ENCODE assay signal across 13 mouse cellular contexts in genomic region chr13:45250028-45250427, GRCm38 (mm10).
"Had no signal": no experiment of that assay in that cellular context is flagged by ENCODE, and none has a peak within 500 bp of the region (broad histone marks: within the 10 kb centered on the region; RNA-seq: fewer than 3 reads in every experiment).

No protein-coding gene starts in this region.

- H3K9me3 ChIP-seq: liver, embryonic 15.5 days; midbrain, embryonic 12.5 days had no signal

- H3K27ac ChIP-seq: layer of hippocampus, adult 2 months; liver, embryonic 15.5 days; midbrain, embryonic 12.5 days had no signal

- H3K36me3 ChIP-seq: liver, embryonic 15.5 days; midbrain, embryonic 12.5 days had no signal

- H3K9ac ChIP-seq: liver, embryonic 15.5 days; midbrain, embryonic 12.5 days had no signal

- DNase-seq: kidney, adult 18-20 months; kidney, postnatal 10 days; kidney, postnatal 4 days; left cerebral cortex, postnatal 4 days; lung, adult 2 months; lung, postnatal 4 days; right cerebral cortex, postnatal 14 days; thymus, postnatal 4 days had no signal

- H3K4me1 ChIP-seq: liver, embryonic 15.5 days had no signal

- H3K4me2 ChIP-seq: liver, embryonic 11.5 days; liver, embryonic 15.5 days; midbrain, embryonic 12.5 days had no signal

- H3K27me3 ChIP-seq: midbrain, embryonic 12.5 days had no signal

- ATAC-seq: lung, postnatal 0 days had no signal

- H3K4me3 ChIP-seq: layer of hippocampus, adult 2 months; liver, embryonic 15.5 days; midbrain, embryonic 12.5 days had no signal
